Mouse (Mus musculus): ENCODE measurements around the gene Alg11. TPM values are rescaled to one million over a fixed set of nuclear protein-coding genes. Genes with fewer than 3 reads are reported as not detected.

Alg11 gene
- polyA plus RNA-seq (2017; shearing (Covaris generic)), result 13.0 TPM

DNA sequence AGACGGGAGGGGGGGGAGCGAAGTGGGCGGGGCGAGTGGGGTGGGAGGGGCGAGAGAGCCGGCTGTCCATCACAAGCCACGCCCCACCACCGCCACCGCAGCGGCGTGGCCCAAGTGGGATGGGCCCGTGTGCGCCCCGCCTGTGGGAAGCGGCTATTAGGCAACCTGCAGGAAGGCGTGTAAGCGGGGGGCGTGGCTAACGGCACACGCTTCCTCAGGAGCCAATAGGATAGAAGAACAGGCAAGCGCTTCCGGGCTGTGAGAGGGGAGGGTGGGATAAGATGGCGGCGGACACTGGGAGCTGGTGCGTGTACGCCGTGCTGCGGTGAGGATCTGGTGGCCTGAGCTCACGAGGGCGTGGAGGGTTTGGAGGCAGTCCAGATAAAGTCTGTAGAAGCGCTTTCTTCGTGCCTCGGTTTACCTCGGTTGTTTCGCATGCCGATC is at the start of gene Alg11:
Alg11 (plus strand) TSS at position 276 of the 444 bp plus-strand sequence.

DNA sequence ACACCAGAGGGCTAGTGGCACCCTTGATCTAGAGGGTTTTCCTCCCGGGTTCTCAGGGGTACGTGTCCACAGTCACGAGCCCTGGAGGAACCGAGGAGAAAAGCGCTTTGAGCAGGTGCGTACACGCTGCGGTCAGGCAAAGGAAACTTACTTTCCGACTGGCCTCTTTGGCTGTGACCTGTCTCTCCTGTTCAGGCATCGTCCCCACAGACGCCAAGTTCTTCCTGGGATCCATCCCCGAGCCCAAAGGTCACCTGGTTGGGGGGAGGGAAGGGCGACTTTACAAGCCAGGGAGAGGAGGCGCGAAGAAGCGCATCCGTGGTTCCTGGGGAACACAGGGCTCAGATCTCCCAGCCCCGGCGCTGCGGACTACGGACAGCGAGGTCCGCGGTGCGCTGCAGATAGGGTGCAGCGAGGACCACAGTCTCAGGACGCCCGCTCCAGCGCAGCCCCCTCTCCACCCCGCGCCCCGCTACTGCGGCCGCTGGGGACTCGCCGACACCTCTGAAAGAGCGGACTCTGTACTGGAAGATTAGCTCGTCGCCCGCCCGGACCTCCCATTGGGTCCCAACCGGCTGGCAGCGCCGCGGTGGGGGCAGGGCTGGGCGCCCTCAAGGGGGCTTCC is 588 bp upstream of the Alg11 start, which contains the start of gene Atp7b:
Atp7b (minus strand) TSS at position 485 of the 625 bp plus-strand sequence.

Other genes starting within 250 kb of the Alg11 start
- gene Defb50, start 237.2 kb upstream of the Alg11 start, polyA plus RNA-seq (2017; shearing (Covaris generic)), result not detected
- not detected for gene Defb2, start 220.8 kb upstream of the Alg11 start, polyA plus RNA-seq (2017; shearing (Covaris generic))
- not detected for gene Defb10, start 201.8 kb upstream of the Alg11 start, polyA plus RNA-seq (2017; shearing (Covaris generic))
- not detected for gene Defb9, start 175.3 kb upstream of the Alg11 start, polyA plus RNA-seq (2017; shearing (Covaris generic))
- not detected for gene Defb11, start 154.3 kb upstream of the Alg11 start, polyA plus RNA-seq (2017; shearing (Covaris generic))
- not detected for gene Defb15, start 128.0 kb upstream of the Alg11 start, polyA plus RNA-seq (2017; shearing (Covaris generic))
- not detected for gene Defb35, start 122.4 kb upstream of the Alg11 start, polyA plus RNA-seq (2017; shearing (Covaris generic))
- gene Defb13, start 114.0 kb upstream of the Alg11 start, polyA plus RNA-seq (2017; shearing (Covaris generic)), result not detected
- gene Fam90a1a, start 102.0 kb upstream of the Alg11 start, polyA plus RNA-seq (2017; shearing (Covaris generic)), result not detected
- gene Ccdc70, start 90.9 kb upstream of the Alg11 start, polyA plus RNA-seq (2017; shearing (Covaris generic)), result not detected
- 0.20 TPM for gene Atp7b, start 416 bp upstream of the Alg11 start, polyA plus RNA-seq (2017; shearing (Covaris generic))
- gene Nek5, start 64.3 kb downstream of the Alg11 start, polyA plus RNA-seq (2017; shearing (Covaris generic)), result 0.12 TPM
- 8.1 TPM for gene Nek3, start 105.7 kb downstream of the Alg11 start, polyA plus RNA-seq (2017; shearing (Covaris generic))
- 3.0 TPM for gene Ckap2, start 125.1 kb downstream of the Alg11 start, polyA plus RNA-seq (2017; shearing (Covaris generic))
- 48.5 TPM for gene Vps36, start 132.1 kb downstream of the Alg11 start, polyA plus RNA-seq (2017; shearing (Covaris generic))
- 0.65 TPM for gene Thsd1, start 166.6 kb downstream of the Alg11 start, polyA plus RNA-seq (2017; shearing (Covaris generic))
- gene Tpte, start 222.7 kb downstream of the Alg11 start, polyA plus RNA-seq (2017; shearing (Covaris generic)), result not detected